Mouse (Mus musculus) forebrain, embryonic 10.5 days (tissue): ENCODE results near the gene Fgfr2. TPM values are rescaled to one million over a fixed set of nuclear protein-coding genes. Genes with fewer than 3 reads are reported as not detected.

ENCODE experiments used
- DNase-seq: peaks from one replicate; pipeline ENCODE4 v3.0.0-alpha.2; 2017; ENCODE audit warnings: low spot score; ENCODE audit errors: extremely low spot score
- H3K27ac ChIP-seq: fragments of 300-500 bp; sonication (generic); 2 replicates; pipeline ENCODE4 v1.5.1; 2016; ENCODE audit warnings: mild to moderate bottlenecking
- H3K27me3 ChIP-seq: fragments of 300-500 bp; sonication (generic); 2 replicates; pipeline ENCODE4 v1.6.1; 2016; ENCODE audit warnings: mild to moderate bottlenecking; ENCODE audit not compliant: poor library complexity, severe bottlenecking
- H3K36me3 ChIP-seq: fragments of 300-500 bp; sonication (generic); replicated peaks from 2 replicates; pipeline ENCODE4 v1.6.1; 2016; ENCODE audit warnings: mild to moderate bottlenecking, moderate library complexity
- H3K4me1 ChIP-seq: fragments of 300-500 bp; sonication (generic); 2 replicates; pipeline ENCODE4 v1.6.1; 2016
- H3K4me3 ChIP-seq: fragments of 300-500 bp; sonication (generic); 2 replicates; pipeline ENCODE4 v1.5.1; 2016; ENCODE audit warnings: mild to moderate bottlenecking, moderate library complexity
- H3K9me3 ChIP-seq: fragments of 300-500 bp; sonication (generic); 2 replicates; pipeline ENCODE4 v1.6.1; 2016; ENCODE audit warnings: mild to moderate bottlenecking, moderate library complexity
- WGBS: fragments of 180-500 bp; shearing (Covaris S2); methylation state at CpG from one replicate; pipeline ENCODE4 v1.1.7; 2016; 5-methylcytosine and 5-hydroxymethylcytosine counted together
- polyA plus RNA-seq: library from polyadenylated mRNA; unstranded; fragments of >200 nt; fragmentation: Nextera tagmentation; extraction: Ambion mirVana; gene quantifications from 2 replicates; pipeline ENCODE4 v1.2.1, GENCODE M21; 2016

The Fgfr2 gene
- polyA plus RNA-seq, 1 experiment from 2014 or later: 55.7 TPM

DNA sequence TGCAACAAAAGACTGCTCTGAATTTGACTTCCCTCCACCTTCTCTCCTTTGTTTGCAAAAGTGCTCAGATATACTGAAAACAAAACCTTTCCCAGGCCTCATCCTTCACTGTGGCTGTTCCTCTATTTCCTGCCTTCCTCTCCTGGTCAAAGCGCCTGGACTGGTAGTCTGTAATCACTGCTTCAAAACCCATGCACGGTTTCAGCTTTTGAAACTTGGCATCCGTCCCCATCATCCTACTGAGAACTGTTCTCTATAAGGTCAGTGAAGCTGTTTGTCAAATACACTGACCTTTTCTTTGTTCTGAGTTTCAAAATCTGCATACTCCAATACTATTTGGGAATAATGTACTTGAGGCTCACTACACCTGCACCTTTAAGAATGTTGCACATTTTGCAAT lies 195.9 kb downstream of the Fgfr2 start:
- no peak overlapping the region for H3K27ac ChIP-seq
- H3K4me3 ChIP-seq: no peak overlapping the region
- DNase-seq: no peak
- 70% methylated on average over 3 of the region's 3 CpGs for whole genome bisulfite sequencing
- H3K9me3 ChIP-seq: no peaks in the 10 kb centered on the region
- peaks cover 6% of the 10 kb centered on the region for H3K4me1 ChIP-seq
- no peaks in the 10 kb centered on the region for H3K27me3 ChIP-seq
- no peaks in the 10 kb centered on the region for H3K36me3 ChIP-seq

GRCm38 (mm10) chr7:132925227-132925626 lies 197.9 kb downstream of the Fgfr2 start:
- Histone ChIP-seq H3K9me3 (no peaks in the 10 kb centered on the region), H3K27ac (no peak overlapping the region), H3K36me3 (no peaks in the 10 kb centered on the region), H3K4me3 (no peak overlapping the region), H3K27me3 (no peaks in the 10 kb centered on the region), H3K4me1 (peaks cover 2% of the 10 kb centered on the region)
- WGBS: 82% methylated on average over 2 of the region's 2 CpGs
- no peak for DNase-seq

DNA sequence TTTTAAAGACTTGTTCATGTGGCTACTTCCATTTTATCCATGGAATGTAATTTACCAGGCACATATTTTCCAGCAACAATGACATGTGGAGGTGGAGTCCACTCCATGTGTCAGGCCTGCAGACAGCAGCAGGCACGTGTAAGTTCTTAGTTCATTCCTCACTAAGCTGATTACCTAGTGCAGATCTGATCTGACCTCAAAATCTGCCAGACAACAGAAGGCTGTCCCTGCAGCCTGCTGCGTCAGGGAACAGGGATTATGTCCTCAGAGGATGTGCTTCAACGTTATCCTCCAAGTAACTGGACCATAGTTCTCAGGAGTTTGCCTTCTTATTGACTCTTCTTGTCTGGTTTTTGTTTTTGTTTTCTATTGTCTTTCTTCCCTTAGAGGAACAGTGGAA lies 201.2 kb downstream of the Fgfr2 start:
- Histone ChIP-seq H3K27me3 (no peaks in the 10 kb centered on the region), H3K4me3 (no peak overlapping the region), H3K9me3 (peaks cover 7% of the 10 kb centered on the region; the same call in 1 of the 2 replicates), H3K36me3 (no peaks in the 10 kb centered on the region), H3K4me1 (no peaks in the 10 kb centered on the region), H3K27ac (no peak overlapping the region)
- 34% methylated on average over 3 of the region's 3 CpGs for WGBS
- DNase-seq: no peak

DNA sequence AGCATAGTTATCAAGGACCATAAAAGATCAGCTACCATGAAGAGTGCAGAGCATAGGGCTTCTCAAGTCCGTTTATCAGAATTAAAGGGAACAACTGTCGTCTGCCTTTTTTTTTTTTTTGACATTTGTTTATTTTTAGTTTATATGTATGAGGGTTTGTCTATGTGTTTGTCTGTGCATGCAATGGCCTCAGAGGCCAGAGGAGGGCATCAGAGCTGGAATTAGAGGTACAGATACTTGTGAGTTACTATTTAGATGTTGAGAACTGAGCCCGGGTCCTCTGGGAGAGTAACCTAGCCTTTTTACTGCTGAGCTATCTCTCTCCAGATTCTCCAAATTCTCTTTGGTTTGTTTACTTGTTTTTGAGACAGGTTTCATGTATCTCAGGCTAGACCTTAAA lies 219.4 kb downstream of the Fgfr2 start:
- no peaks in the 10 kb centered on the region for H3K4me1 ChIP-seq
- no peaks in the 10 kb centered on the region for H3K27me3 ChIP-seq
- no peak overlapping the region for H3K27ac ChIP-seq
- H3K4me3 ChIP-seq: no peak overlapping the region
- H3K9me3 ChIP-seq: peaks cover 10% of the 10 kb centered on the region; the same call in 1 of the 2 replicates
- WGBS: 87% methylated on average over 3 of the region's 3 CpGs
- DNase-seq: no peak
- H3K36me3 ChIP-seq: no peaks in the 10 kb centered on the region

GRCm38 (mm10) chr7:132900826-132901531 lies 222.2 kb downstream of the Fgfr2 start:
- no peaks in the 10 kb centered on the region for H3K27me3 ChIP-seq
- H3K4me1 ChIP-seq: no peaks in the 10 kb centered on the region
- H3K27ac ChIP-seq: no peak overlapping the region
- WGBS: 55% methylated on average over 2 of the region's 2 CpGs
- H3K9me3 ChIP-seq: 0 out of 2 replicates have a peak, but pooled peaks cover 7% of the 10 kb centered on the region
- no peak for DNase-seq
- H3K4me3 ChIP-seq: no peak overlapping the region
- no peaks in the 10 kb centered on the region for H3K36me3 ChIP-seq

DNA sequence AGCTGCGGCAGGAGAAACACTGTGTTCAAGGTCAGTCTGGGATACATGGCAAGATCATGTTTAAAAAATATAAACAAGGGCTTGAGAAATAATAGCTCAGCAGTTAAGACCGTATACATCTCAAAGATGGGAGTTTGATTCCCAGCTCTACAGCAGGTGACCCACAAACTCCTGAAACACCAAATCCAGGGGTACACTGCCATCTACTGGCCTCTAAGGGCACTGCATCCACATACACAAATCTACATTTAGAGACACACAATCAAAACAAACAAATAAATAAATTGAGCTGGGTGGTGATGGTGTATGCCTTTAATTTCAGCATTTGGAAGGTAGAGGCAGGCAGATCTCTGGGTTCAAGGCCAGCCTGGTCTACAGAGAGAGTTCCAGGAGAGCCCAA lies 224.9 kb downstream of the Fgfr2 start:
- Histone ChIP-seq H3K27me3 (no peaks in the 10 kb centered on the region), H3K4me3 (no peak overlapping the region), H3K36me3 (no peaks in the 10 kb centered on the region), H3K9me3 (0 out of 2 replicates have a peak, but pooled peaks cover 7% of the 10 kb centered on the region), H3K4me1 (no peaks in the 10 kb centered on the region), H3K27ac (no peak overlapping the region)
- 91% methylated on average over 2 of the region's 2 CpGs for WGBS
- no peak for DNase-seq

GRCm38 (mm10) chr7:132897258-132897657 lies 225.9 kb downstream of the Fgfr2 start:
- 0 out of 2 replicates have a peak, but pooled peaks cover 7% of the 10 kb centered on the region for H3K9me3 ChIP-seq
- no peak overlapping the region for H3K27ac ChIP-seq
- DNase-seq: no peak
- H3K27me3 ChIP-seq: no peaks in the 10 kb centered on the region
- no peaks in the 10 kb centered on the region for H3K36me3 ChIP-seq
- H3K4me1 ChIP-seq: no peaks in the 10 kb centered on the region
- WGBS: 83% methylated on average over 10 of the region's 10 CpGs
- H3K4me3 ChIP-seq: no peak overlapping the region

- 88% methylated on average over 9 of the region's 9 CpGs for WGBS
- no peak overlapping the region for H3K27ac ChIP-seq
- no peaks in the 10 kb centered on the region for H3K36me3 ChIP-seq
- no peaks in the 10 kb centered on the region for H3K4me1 ChIP-seq
- H3K4me3 ChIP-seq: no peak overlapping the region
- H3K27me3 ChIP-seq: no peaks in the 10 kb centered on the region
- no peak for DNase-seq
- 0 out of 2 replicates have a peak, but pooled peaks cover 7% of the 10 kb centered on the region for H3K9me3 ChIP-seq
Observed at GRCm38 (mm10) chr7:132896206-132896815, 226.8 kb downstream of the Fgfr2 start.

GRCm38 (mm10) chr7:132894841-132895555 lies 228.2 kb downstream of the Fgfr2 start:
- 84% methylated on average over 7 of the region's 7 CpGs for WGBS
- H3K27me3 ChIP-seq: no peaks in the 10 kb centered on the region
- DNase-seq: no peak
- no peaks in the 10 kb centered on the region for H3K4me1 ChIP-seq
- no peak overlapping the region for H3K4me3 ChIP-seq
- H3K36me3 ChIP-seq: no peaks in the 10 kb centered on the region
- 0 out of 2 replicates have a peak, but pooled peaks cover 7% of the 10 kb centered on the region for H3K9me3 ChIP-seq
- H3K27ac ChIP-seq: no peak overlapping the region

GRCm38 (mm10) chr7:132893336-132893735 lies 229.8 kb downstream of the Fgfr2 start:
- 82% methylated on average over 1 of the region's 1 CpGs for WGBS
- H3K27me3 ChIP-seq: no peaks in the 10 kb centered on the region

DNA sequence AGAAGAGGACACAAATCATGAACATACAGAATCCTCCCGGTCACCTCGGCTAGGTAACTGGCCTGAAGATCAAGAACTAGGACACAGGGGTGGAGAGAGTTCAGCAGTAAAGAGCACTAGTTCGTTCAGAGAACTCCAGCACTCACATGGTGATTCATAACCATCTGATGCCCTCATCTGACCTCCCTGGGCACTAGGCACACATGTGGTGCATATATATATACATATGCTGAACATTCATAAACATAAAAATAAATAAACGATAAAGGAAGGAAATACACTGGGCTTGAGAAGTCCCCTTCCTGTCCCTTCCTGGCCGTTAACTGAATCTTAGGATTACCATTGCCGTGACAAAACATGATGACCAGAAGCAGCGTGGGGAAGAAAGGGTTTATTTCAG lies 230.3 kb downstream of the Fgfr2 start:
- Histone ChIP-seq H3K4me1 (no peaks in the 10 kb centered on the region; the same call in 1 of the 2 replicates), H3K27me3 (no peaks in the 10 kb centered on the region), H3K27ac (no peak overlapping the region), H3K36me3 (no peaks in the 10 kb centered on the region), H3K9me3 (no peaks in the 10 kb centered on the region), H3K4me3 (no peak overlapping the region)
- 85% methylated on average over 7 of the region's 7 CpGs for WGBS
- no peak for DNase-seq

More at GRCm38 (mm10) chr7:132893336-132893735, 229.8 kb downstream of the Fgfr2 start:
- H3K36me3 ChIP-seq: no peaks in the 10 kb centered on the region
- H3K27ac ChIP-seq: no peak overlapping the region
- no peak overlapping the region for H3K4me3 ChIP-seq
- H3K9me3 ChIP-seq: 0 out of 2 replicates have a peak, but pooled peaks cover 5% of the 10 kb centered on the region
- DNase-seq: no peak
- H3K4me1 ChIP-seq: no peaks in the 10 kb centered on the region

- WGBS: 62% methylated on average over 4 of the region's 4 CpGs
Observed at GRCm38 (mm10) chr7:132892311-132892661, 230.9 kb downstream of the Fgfr2 start.

More at GRCm38 (mm10) chr7:132892311-132892661, 230.9 kb downstream of the Fgfr2 start:
- no peaks in the 10 kb centered on the region for H3K36me3 ChIP-seq
- peaks cover 5% of the 10 kb centered on the region; the same call in 1 of the 2 replicates for H3K4me1 ChIP-seq
- H3K9me3 ChIP-seq: no peaks in the 10 kb centered on the region
- no peak overlapping the region for H3K4me3 ChIP-seq
- DNase-seq: no peak
- no peaks in the 10 kb centered on the region for H3K27me3 ChIP-seq
- H3K27ac ChIP-seq: no peak overlapping the region
